Mouse (Mus musculus): Measurements from ENCODE around the gene Ssc4d. TPM values are rescaled to one million over a fixed set of nuclear protein-coding genes. Genes with fewer than 3 reads are reported as not detected.
A peak's percentile ranks its signal among the peaks of the same experiment; 100 is the strongest.

Gene Ssc4d
- total and polyA plus RNA-seq, 3 experiments, result 1.9 to 2.9 (median 2.0) TPM

GRCm38 (mm10) chr5:135934481-135935175 lies 39.7 kb downstream of the Ssc4d start, which contains the start of gene Ywhag (continued):
- TF ChIP-seq JUND (conservative IDR thresholded peaks at IDR 0.05; ENCODE audit: low read depth, low read length) (no peak), ZKSCAN1 (IDR thresholded peaks at IDR 0.05; ENCODE audit: borderline replicate concordance, low read depth, low read length) (peak; percentile 34; the same call in 1 of the 2 replicates), SMC3 (IDR thresholded peaks at IDR 0.05; ENCODE audit: low read depth, low read length) (peak; percentile 33), HCFC1 (IDR thresholded peaks at IDR 0.05; ENCODE audit: low read depth, low read length) (peak; percentile 95), USF1 (IDR thresholded peaks at IDR 0.05; ENCODE audit: low read depth, low read length) (peak; percentile 41; the same call in 1 of the 2 replicates), CTCF (conservative IDR thresholded peaks at IDR 0.05 in 1 of 2, IDR thresholded peaks at IDR 0.05 in 1 of 2; ENCODE audit: low read depth in 2 of 2, low read length in 2 of 2) (peak in 1 of 2 experiments; percentile 75; a peak in 2 of 4 replicates), GABPA (IDR thresholded peaks at IDR 0.05; ENCODE audit: insufficient replicate concordance, low read depth, low read length) (peak; percentile 75; the same call in 1 of the 2 replicates), MAZ (IDR thresholded peaks at IDR 0.05; ENCODE audit: low read depth, low read length) (peak; percentile 99), USF2 (conservative IDR thresholded peaks at IDR 0.05; ENCODE audit: low read depth, low read length) (no peak), TCF12 (IDR thresholded peaks at IDR 0.05; ENCODE audit: low read depth, low read length) (peak; percentile 87), ZNF384 (IDR thresholded peaks at IDR 0.05; ENCODE audit: low read depth, low read length) (peak; percentile 100), NELFE (IDR thresholded peaks at IDR 0.05; ENCODE audit: low read depth, low read length) (peak; percentile 95), KAT2A (IDR thresholded peaks at IDR 0.05; ENCODE audit: insufficient replicate concordance, low read length) (peak; percentile 89; the same call in 1 of the 2 replicates), CHD1 (IDR thresholded peaks at IDR 0.05; ENCODE audit: low read depth, low read length) (no peak), SIN3A (IDR thresholded peaks at IDR 0.05; ENCODE audit: low read length) (no peak; the same call in none of the 2 replicates), MAX (IDR thresholded peaks at IDR 0.05; ENCODE audit: low read length) (peak; percentile 69), RAD21 (IDR thresholded peaks at IDR 0.05; ENCODE audit: low read depth, low read length) (peak; percentile 19), POLR2AphosphoS2 (IDR thresholded peaks at IDR 0.05; ENCODE audit: low read depth, low read length) (peak; percentile 92), ZMIZ1 (IDR thresholded peaks at IDR 0.05; ENCODE audit: low read depth, low read length) (peak; percentile 94), JUN (IDR thresholded peaks at IDR 0.05; ENCODE audit: insufficient read depth, low read depth, low read length) (no peak), IRF4 (IDR thresholded peaks at IDR 0.05; ENCODE audit: low read depth, low read length) (peak; percentile 22; the same call in 1 of the 2 replicates), MXI1 (IDR thresholded peaks at IDR 0.05; ENCODE audit: low read depth, low read length) (peak; percentile 22)

DNA sequence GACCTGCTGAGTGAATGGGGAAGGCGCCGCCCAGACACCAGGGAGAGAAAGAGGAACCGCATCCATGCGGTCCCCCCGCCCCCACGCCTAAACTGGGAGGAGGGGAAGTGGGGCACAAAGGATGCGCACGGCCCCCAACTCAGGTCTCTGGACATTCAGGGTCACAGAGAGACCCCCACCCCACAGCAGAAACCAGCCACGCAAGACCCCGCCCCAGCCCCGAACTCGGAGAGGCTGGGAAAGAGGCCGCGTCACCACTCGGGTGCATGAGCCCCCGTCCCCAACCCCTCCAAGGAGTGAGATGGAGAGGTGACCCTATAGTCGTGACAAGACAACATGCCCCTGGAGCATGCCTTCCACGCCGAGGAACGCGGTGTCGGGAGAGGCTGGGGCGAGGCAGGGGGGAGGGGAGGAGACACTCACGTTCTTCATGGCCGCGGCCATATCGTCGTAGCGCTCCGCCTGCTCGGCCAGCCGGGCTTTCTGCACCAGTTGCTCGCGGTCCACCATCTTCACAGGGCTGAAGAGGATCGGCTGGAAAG lies 40.4 kb downstream of the Ssc4d start:
- TF ChIP-seq UBTF (IDR thresholded peaks at IDR 0.05; ENCODE audit: low read depth, low read length) (no peak), MXI1 (IDR thresholded peaks at IDR 0.05; ENCODE audit: low read depth, low read length) (peak; percentile 59), MYC (IDR thresholded peaks at IDR 0.05; ENCODE audit: low read depth, low read length) (peak; percentile 53; the same call in 1 of the 2 replicates), CHD2 (IDR thresholded peaks at IDR 0.05; ENCODE audit: low read length) (peak; percentile 84)
- Histone ChIP-seq H3K79me2 (replicated peaks; ENCODE audit: control insufficient read depth, extremely low read depth, insufficient read depth, poor library complexity, severe bottlenecking) (peaks cover 52% of the 10 kb centered on the region), H3K27ac (ENCODE audit: insufficient read depth, low read depth) (peak overlapping the region; percentile 90), H3K4me2 (ENCODE audit: insufficient read depth, low read depth, poor library complexity, severe bottlenecking) (no peak overlapping the region), H3K36me3 (replicated peaks in 1 of 2; ENCODE audit: control insufficient read depth in 1 of 2, insufficient read depth in 1 of 2, low read length in 1 of 2) (peaks cover 26 to 35% of the 10 kb centered on the region in 2 experiments), H3K9ac (ENCODE audit: insufficient read depth, low read depth) (peak overlapping the region; percentile 90), H3K27me3 (replicated peaks) (no peaks in the 10 kb centered on the region), H3K4me1 (ENCODE audit: control insufficient read depth in 1 of 2, insufficient read depth in 2 of 2) (peaks cover 5 to 42% of the 10 kb centered on the region in 2 experiments; a peak in 3 of 4 replicates), H3K4me3 (replicated peaks in 1 of 3; ENCODE audit: low read depth in 2 of 3, low read length in 2 of 3, poor library complexity in 1 of 3) (peak overlapping the region; percentile 96 to 98 (median 96)), H3K9me3 (replicated peaks; ENCODE audit: low read length) (no peaks in the 10 kb centered on the region)
- dilution Hi-C loops (cut with MboI; ENCODE audit: extremely low pct_ligation_motif_present, extremely low pct_unique_long_range_greater_than_20kb, low sequenced_read_pairs) (no loop called here), in situ Hi-C loops (cut with MboI; ENCODE audit: low pct_ligation_motif_present, low pct_unique_long_range_greater_than_20kb, low sequenced_read_pairs) (no loop called here)
- DNase-seq (ENCODE audit: extremely low read depth), result peak; percentile 82
